Mouse (Mus musculus) kidney, adult 11 months (tissue): ENCODE data around the gene Gm6902.
"Not testable (repeated sequence)": the region's sequence is repeated elsewhere in the genome, so short reads cannot be mapped to it uniquely, and the experiment has no call there.

Source experiments
- DNase-seq: peaks from one replicate; pipeline ENCODE4 v3.0.0; 2022

Gm6902 gene

DNA sequence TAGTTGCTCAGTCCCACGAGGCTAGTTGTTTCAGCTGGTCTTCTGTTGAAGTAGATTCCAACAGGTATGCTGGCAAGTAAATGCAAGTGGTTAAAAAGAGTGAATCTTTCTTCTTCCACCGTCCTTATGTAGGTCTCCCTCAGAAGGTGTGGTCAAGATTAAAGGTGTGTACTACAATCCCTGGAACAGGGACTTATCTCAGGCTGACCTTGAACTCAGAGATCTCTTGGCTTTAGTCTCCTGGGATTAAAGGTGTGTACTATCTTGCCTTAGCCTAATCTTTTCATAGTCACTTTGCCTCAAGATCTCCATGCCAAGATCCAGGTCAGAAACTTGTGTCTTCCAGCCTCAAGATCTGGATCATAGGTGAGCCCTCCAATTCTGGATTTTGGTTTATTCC, at the start of gene Gm6902:
Gm6902 (minus strand) TSS at position 101 of the 400 bp plus-strand sequence.
- DNase-seq, result not testable (repeated sequence)

DNA sequence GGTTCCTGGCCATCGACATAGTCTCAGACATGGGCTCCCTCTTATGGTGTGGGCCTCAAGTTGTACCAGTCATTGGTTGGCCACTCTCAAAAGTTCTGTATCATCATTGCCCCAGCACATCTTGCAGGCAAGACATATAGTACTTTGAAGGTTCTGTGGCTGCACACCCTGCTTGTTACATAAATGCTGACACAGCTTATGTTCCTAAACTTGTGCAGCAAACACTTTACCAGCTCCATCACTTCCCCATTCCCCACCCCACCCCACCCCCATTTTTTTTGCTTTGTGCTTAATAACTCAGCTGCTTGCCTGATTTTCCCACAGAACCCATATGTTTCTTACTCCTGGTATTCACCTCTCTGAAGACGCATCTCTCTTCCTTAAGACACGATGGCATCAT, 22.2 kb upstream of the Gm6902 start, which contains the start of gene Nlrp4e:
Nlrp4e (plus strand) TSS at position 301 of the 400 bp plus-strand sequence.
- not testable (repeated sequence) for DNase-seq

DNA sequence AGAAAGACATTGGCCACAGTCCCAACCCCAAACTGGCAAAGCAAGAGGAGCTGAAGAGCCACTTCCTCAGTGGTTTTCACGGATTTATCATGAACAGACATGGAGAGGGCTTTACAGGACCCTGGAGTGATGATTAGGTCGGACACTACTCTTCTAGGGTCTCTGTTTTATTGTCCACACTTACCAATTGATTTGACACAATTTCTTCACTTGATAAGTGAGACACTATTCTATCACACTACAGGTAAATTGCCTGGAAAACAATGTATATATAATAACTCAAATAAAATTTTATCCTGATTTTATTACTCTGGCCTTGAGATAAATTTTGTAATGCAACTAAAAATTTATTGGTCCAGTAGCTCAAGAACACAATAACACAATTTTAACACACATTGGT, 27.1 kb downstream of the Gm6902 start, which contains the start of gene Vmn1r166:
Vmn1r166 (minus strand) TSS at position 101 of the 400 bp plus-strand sequence.
- not testable (repeated sequence) for DNase-seq
